Mouse (Mus musculus) liver, embryonic 15.5 days (tissue): Measurements from ENCODE around the gene Wnt7a. TPM values are rescaled to one million over a fixed set of nuclear protein-coding genes. Genes with fewer than 3 reads are reported as not detected.

ENCODE experiments used
- ATAC-seq: fragments of 200-750 bp; cut with Nextera tagmentation; 2 replicates; pipeline ENCODE4 v1.8.0; 2017; ENCODE audit warnings: moderate number of reproducible peaks, mild to moderate bottlenecking, moderate library complexity; ENCODE audit not compliant: insufficient read depth
- H3K27ac ChIP-seq: fragments of 300-500 bp; sonication (generic); replicated peaks from 2 replicates; pipeline ENCODE4 v1.5.1; 2015; ENCODE audit warnings: mild to moderate bottlenecking, inconsistent platforms
- H3K27me3 ChIP-seq: fragments of 300-500 bp; sonication (generic); 2 replicates; pipeline ENCODE4 v1.6.1; 2015; ENCODE audit warnings: mild to moderate bottlenecking, inconsistent platforms
- H3K36me3 ChIP-seq: fragments of 300-500 bp; sonication (generic); replicated peaks from 2 replicates; pipeline ENCODE4 v1.6.1; 2015; ENCODE audit warnings: moderate library complexity, mild to moderate bottlenecking, inconsistent platforms
- H3K4me1 ChIP-seq: fragments of 300-500 bp; sonication (generic); replicated peaks from 2 replicates; pipeline ENCODE4 v1.6.1; 2015; ENCODE audit warnings: inconsistent platforms
- H3K4me2 ChIP-seq: fragments of 300-500 bp; sonication (generic); 2 replicates; pipeline ENCODE4 v1.6.1; 2015; ENCODE audit warnings: moderate library complexity, mild to moderate bottlenecking, inconsistent platforms
- H3K4me3 ChIP-seq: fragments of 300-500 bp; sonication (generic); replicated peaks from 2 replicates; pipeline ENCODE4 v1.5.1; 2015; ENCODE audit warnings: mild to moderate bottlenecking, inconsistent platforms
- H3K9ac ChIP-seq: fragments of 300-500 bp; sonication (generic); 2 replicates; pipeline ENCODE4 v1.6.1; 2015; ENCODE audit warnings: moderate library complexity, mild to moderate bottlenecking, inconsistent platforms
- H3K9me3 ChIP-seq: fragments of 300-500 bp; sonication (generic); replicated peaks from 2 replicates; pipeline ENCODE4 v1.6.1; 2016; ENCODE audit warnings: inconsistent platforms
- WGBS: fragments of 180-500 bp; shearing (Covaris S2); methylation state at CpG from one replicate; pipeline ENCODE4 v1.1.7; 2015; ENCODE audit warnings: mixed read lengths; ENCODE audit not compliant: insufficient replicate concordance; 5-methylcytosine and 5-hydroxymethylcytosine counted together
- polyA plus RNA-seq: library from polyadenylated mRNA; unstranded; fragments of >200 nt; fragmentation: Nextera tagmentation; extraction: Ambion mirVana; gene quantifications from 2 replicates; pipeline ENCODE4 v1.2.1, GENCODE M21; 2015

Wnt7a gene
- polyA plus RNA-seq, 1 experiment from 2014 or later: not detected

GRCm38 (mm10) chr6:91335470-91335869 lies 75.7 kb downstream of the Wnt7a start:
- Histone ChIP-seq H3K27me3 (no peaks in the 10 kb centered on the region), H3K4me3 (no peak overlapping the region), H3K9ac (no peak overlapping the region), H3K9me3 (no peaks in the 10 kb centered on the region), H3K36me3 (no peaks in the 10 kb centered on the region), H3K4me2 (no peak overlapping the region), H3K27ac (no peak overlapping the region), H3K4me1 (no peaks in the 10 kb centered on the region)
- WGBS: 39% methylated on average over 1 of the region's 1 CpGs
- ATAC-seq: no peak

DNA sequence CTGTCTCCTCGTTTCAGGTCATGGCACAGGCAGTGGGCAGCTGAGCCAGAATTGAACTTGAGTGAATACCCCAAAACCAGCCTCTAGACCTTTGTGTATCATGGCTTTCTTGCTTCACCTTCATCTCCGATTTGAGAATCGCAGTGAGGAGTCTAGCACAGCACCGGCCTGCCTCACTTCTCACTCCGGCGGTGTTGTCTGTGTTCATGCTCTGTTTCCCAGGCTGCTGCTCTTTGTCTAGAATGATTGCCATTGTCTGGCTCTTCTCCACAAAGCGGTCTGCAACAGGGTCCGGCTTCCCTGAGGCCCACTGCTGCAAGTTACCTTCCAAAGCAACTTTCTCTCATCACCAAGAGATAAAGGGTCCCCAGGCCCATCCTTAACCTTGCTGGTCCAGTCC lies 79.3 kb downstream of the Wnt7a start:
- Histone ChIP-seq H3K4me1 (no peaks in the 10 kb centered on the region), H3K27ac (no peak overlapping the region), H3K4me2 (no peak overlapping the region), H3K9me3 (no peaks in the 10 kb centered on the region), H3K9ac (no peak overlapping the region), H3K27me3 (no peaks in the 10 kb centered on the region), H3K36me3 (no peaks in the 10 kb centered on the region), H3K4me3 (no peak overlapping the region)
- WGBS: 76% methylated on average over 8 of the region's 8 CpGs
- ATAC-seq: no peak

DNA sequence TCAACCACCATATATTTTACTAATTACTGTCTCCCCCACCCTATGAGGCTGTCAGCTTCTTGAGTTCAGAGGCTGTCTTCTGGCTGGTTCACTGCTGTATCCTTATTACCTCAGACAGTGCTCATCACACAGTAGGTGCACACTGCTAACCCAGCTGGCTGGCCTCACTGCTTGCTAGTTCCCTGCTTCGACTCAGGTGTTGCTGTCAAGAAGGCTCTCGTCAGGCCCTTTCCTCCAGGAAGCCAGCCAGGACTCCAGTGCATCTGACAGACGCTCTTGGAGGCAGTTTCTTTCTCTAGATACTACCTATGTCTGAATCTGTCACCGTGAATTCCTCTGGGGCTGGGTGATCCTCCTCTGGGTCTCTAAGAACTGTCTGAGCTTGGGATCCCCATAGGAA lies 85.6 kb downstream of the Wnt7a start:
- H3K9ac ChIP-seq: no peak overlapping the region
- H3K27me3 ChIP-seq: peaks cover 3% of the 10 kb centered on the region; the same call in 1 of the 2 replicates
- no peak overlapping the region for H3K4me2 ChIP-seq
- H3K4me3 ChIP-seq: no peak overlapping the region
- no peak overlapping the region for H3K27ac ChIP-seq
- H3K4me1 ChIP-seq: no peaks in the 10 kb centered on the region
- H3K9me3 ChIP-seq: no peaks in the 10 kb centered on the region
- ATAC-seq: no peak
- no peaks in the 10 kb centered on the region for H3K36me3 ChIP-seq
- WGBS: 58% methylated on average over 4 of the region's 4 CpGs

- Histone ChIP-seq H3K36me3 (no peaks in the 10 kb centered on the region), H3K4me3 (no peak overlapping the region), H3K4me2 (no peak overlapping the region), H3K4me1 (no peaks in the 10 kb centered on the region), H3K9me3 (no peaks in the 10 kb centered on the region), H3K27me3 (peaks cover 3% of the 10 kb centered on the region; the same call in 1 of the 2 replicates), H3K27ac (no peak overlapping the region), H3K9ac (no peak overlapping the region)
- ATAC-seq: no peak
- 47% methylated on average over 11 of the region's 11 CpGs for WGBS
Observed at GRCm38 (mm10) chr6:91324752-91325151, 86.4 kb downstream of the Wnt7a start.

DNA sequence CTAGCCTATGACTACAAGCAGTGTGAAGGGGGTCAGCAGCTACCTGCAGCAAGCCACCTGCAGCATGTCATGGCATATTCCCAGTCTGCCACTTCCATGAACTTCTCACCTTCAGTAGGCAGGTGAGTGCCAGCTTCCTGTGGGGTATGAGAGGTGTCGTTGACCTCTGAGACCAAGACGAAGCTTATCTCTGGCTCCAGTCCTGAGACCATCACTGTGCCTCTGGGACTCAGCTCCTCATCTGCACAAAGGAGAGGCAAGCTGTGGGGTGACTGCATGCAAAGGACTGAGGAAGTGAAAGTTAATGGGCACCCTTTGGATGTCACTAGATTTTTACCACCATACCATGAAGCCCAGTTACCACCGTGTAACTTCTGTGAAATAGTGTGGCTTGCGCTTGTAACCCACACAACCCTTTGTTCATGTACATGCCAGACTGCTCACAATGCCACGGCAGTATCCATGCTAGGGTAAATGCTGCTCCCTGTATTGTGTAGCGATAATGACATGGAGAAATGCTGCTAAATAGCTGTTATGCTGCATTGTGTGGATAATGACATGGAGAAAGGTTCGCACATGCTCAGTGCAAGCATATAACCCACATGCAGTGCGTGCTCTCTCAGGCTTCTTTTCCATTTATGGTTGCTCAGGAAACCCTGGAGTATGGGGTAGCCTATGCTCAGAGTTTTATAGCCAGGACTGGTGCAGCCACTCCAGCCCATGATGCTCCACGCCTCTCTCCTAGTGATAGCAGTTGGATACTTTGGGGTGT lies 89.0 kb downstream of the Wnt7a start:
- Histone ChIP-seq H3K4me2 (no peak overlapping the region), H3K4me3 (no peak overlapping the region), H3K27me3 (peaks cover 3% of the 10 kb centered on the region; the same call in 1 of the 2 replicates), H3K9me3 (no peaks in the 10 kb centered on the region), H3K36me3 (no peaks in the 10 kb centered on the region), H3K9ac (no peak overlapping the region), H3K27ac (no peak overlapping the region), H3K4me1 (no peaks in the 10 kb centered on the region)
- no peak for ATAC-seq
- 71% methylated on average over 9 of the region's 9 CpGs for WGBS

Other genes starting within 250 kb of the Wnt7a start
- 6.2 and 6.5 TPM in 2 replicates for gene Fbln2, start 198.9 kb downstream of the Wnt7a start, polyA plus RNA-seq
- gene Chchd4, start 62.2 kb upstream of the Wnt7a start, polyA plus RNA-seq: 12.3 and 13.8 TPM in 2 replicates
- gene Tmem43, start 62.3 kb upstream of the Wnt7a start, polyA plus RNA-seq: 12.0 and 12.2 TPM in 2 replicates
- gene Xpc, start 104.5 kb upstream of the Wnt7a start, polyA plus RNA-seq: 5.0 and 5.1 TPM in 2 replicates
- 94.8 and 106 TPM in 2 replicates for gene Lsm3, start 104.6 kb upstream of the Wnt7a start, polyA plus RNA-seq